Mouse (Mus musculus): ENCODE measurements around the gene Anp32b. TPM values are rescaled to one million over a fixed set of nuclear protein-coding genes. Genes with fewer than 3 reads are reported as not detected.
A peak's percentile ranks its signal among the peaks of the same experiment; 100 is the strongest.

The Anp32b gene
- polyA plus RNA-seq, 1 experiment from 2014 or later = 262 TPM

- no peaks in the 10 kb centered on the region for H3K9me3 ChIP-seq
- H3K4me3 ChIP-seq (replicated peaks) = no peak overlapping the region
- H3K27ac ChIP-seq = no peak overlapping the region
- no peaks in the 10 kb centered on the region for H3K27me3 ChIP-seq (replicated peaks)
- peaks cover 14% of the 10 kb centered on the region for H3K36me3 ChIP-seq
- peaks cover 18% of the 10 kb centered on the region for H3K4me1 ChIP-seq (replicated peaks)
- ATAC-seq = no peak
- no peak overlapping the region for H3K9ac ChIP-seq
- 81% methylated on average over 4 of the region's 4 CpGs for WGBS
- H3K4me2 ChIP-seq (replicated peaks) = no peak overlapping the region
These were observed 6.1 kb downstream of the Anp32b start for GRCm38 (mm10) chr4:46456762-46457161.

- no peak overlapping the region for H3K4me3 ChIP-seq (replicated peaks)
- H3K27ac ChIP-seq = no peak overlapping the region
- H3K9ac ChIP-seq = no peak overlapping the region
- no peak overlapping the region for H3K4me2 ChIP-seq (replicated peaks)
- 91% methylated on average over 3 of the region's 3 CpGs for WGBS
- no peaks in the 10 kb centered on the region for H3K27me3 ChIP-seq (replicated peaks)
- peaks cover 15% of the 10 kb centered on the region for H3K36me3 ChIP-seq
- peaks cover 18% of the 10 kb centered on the region for H3K4me1 ChIP-seq (replicated peaks)
- no peaks in the 10 kb centered on the region for H3K9me3 ChIP-seq
- ATAC-seq = no peak
These were observed 6.5 kb downstream of the Anp32b start for GRCm38 (mm10) chr4:46457186-46457585.

GRCm38 (mm10) chr4:46458411-46458810 lies 7.7 kb downstream of the Anp32b start:
- WGBS = 88% methylated on average over 2 of the region's 2 CpGs
- Histone ChIP-seq H3K27me3 (replicated peaks) (no peaks in the 10 kb centered on the region), H3K4me1 (replicated peaks) (peaks cover 16% of the 10 kb centered on the region), H3K9me3 (no peaks in the 10 kb centered on the region), H3K4me2 (replicated peaks) (no peak overlapping the region), H3K4me3 (replicated peaks) (no peak overlapping the region), H3K27ac (no peak overlapping the region), H3K36me3 (peaks cover 22% of the 10 kb centered on the region), H3K9ac (no peak overlapping the region)
- ATAC-seq = no peak

- H3K36me3 ChIP-seq = peaks cover 49% of the 10 kb centered on the region
These were observed 12.6 kb downstream of the Anp32b start for GRCm38 (mm10) chr4:46463130-46463830.

GRCm38 (mm10) chr4:46465740-46466139 lies 15.0 kb downstream of the Anp32b start:
- WGBS = 89% methylated on average over 3 of the region's 3 CpGs
- H3K36me3 ChIP-seq = peaks cover 62% of the 10 kb centered on the region

More at GRCm38 (mm10) chr4:46463130-46463830, 12.6 kb downstream of the Anp32b start:
- WGBS = 84% methylated on average over 7 of the region's 7 CpGs
- no peak overlapping the region for H3K4me2 ChIP-seq (replicated peaks)
- H3K27me3 ChIP-seq (replicated peaks) = no peaks in the 10 kb centered on the region
- H3K9me3 ChIP-seq = no peaks in the 10 kb centered on the region
- peak; percentile 67; the same call in 1 of the 2 replicates for ATAC-seq
- H3K27ac ChIP-seq = no peak overlapping the region
- H3K4me3 ChIP-seq (replicated peaks) = no peak overlapping the region
- H3K9ac ChIP-seq = no peak overlapping the region
- no peaks in the 10 kb centered on the region for H3K4me1 ChIP-seq (replicated peaks)

GRCm38 (mm10) chr4:46475101-46475500 lies 24.4 kb downstream of the Anp32b start:
- no peak overlapping the region for H3K4me2 ChIP-seq (replicated peaks)
- no peak overlapping the region for H3K9ac ChIP-seq
- H3K4me3 ChIP-seq (replicated peaks) = no peak overlapping the region
- H3K27ac ChIP-seq = no peak overlapping the region
- no peaks in the 10 kb centered on the region for H3K9me3 ChIP-seq
- 93% methylated on average over 5 of the region's 5 CpGs for WGBS
- no peak for ATAC-seq
- H3K4me1 ChIP-seq (replicated peaks) = no peaks in the 10 kb centered on the region
- peaks cover 40% of the 10 kb centered on the region for H3K36me3 ChIP-seq
- no peaks in the 10 kb centered on the region for H3K27me3 ChIP-seq (replicated peaks)

More at GRCm38 (mm10) chr4:46465740-46466139, 15.0 kb downstream of the Anp32b start:
- no peaks in the 10 kb centered on the region for H3K4me1 ChIP-seq (replicated peaks)
- no peak overlapping the region for H3K27ac ChIP-seq
- no peak overlapping the region for H3K4me2 ChIP-seq (replicated peaks)
- no peak overlapping the region for H3K4me3 ChIP-seq (replicated peaks)
- H3K27me3 ChIP-seq (replicated peaks) = no peaks in the 10 kb centered on the region
- no peak overlapping the region for H3K9ac ChIP-seq
- ATAC-seq = no peak
- no peaks in the 10 kb centered on the region for H3K9me3 ChIP-seq

GRCm38 (mm10) chr4:46479081-46479480 lies 28.4 kb downstream of the Anp32b start:
- no peak for ATAC-seq
- H3K4me3 ChIP-seq (replicated peaks) = no peak overlapping the region
- H3K27me3 ChIP-seq (replicated peaks) = no peaks in the 10 kb centered on the region
- H3K4me2 ChIP-seq (replicated peaks) = no peak overlapping the region
- H3K27ac ChIP-seq = no peak overlapping the region
- peaks cover 11% of the 10 kb centered on the region for H3K36me3 ChIP-seq
- no peaks in the 10 kb centered on the region for H3K4me1 ChIP-seq (replicated peaks)
- 96% methylated on average over 2 of the region's 2 CpGs for WGBS
- H3K9ac ChIP-seq = no peak overlapping the region
- H3K9me3 ChIP-seq = no peaks in the 10 kb centered on the region

- 39% methylated on average over 14 of the region's 14 CpGs for WGBS
- Histone ChIP-seq H3K4me2 (replicated peaks) (no peak overlapping the region), H3K27ac (no peak overlapping the region), H3K4me1 (replicated peaks) (peaks cover 9% of the 10 kb centered on the region; the same call in 1 of the 2 replicates), H3K4me3 (replicated peaks) (no peak overlapping the region), H3K9ac (no peak overlapping the region), H3K9me3 (no peaks in the 10 kb centered on the region), H3K27me3 (replicated peaks) (no peaks in the 10 kb centered on the region), H3K36me3 (no peaks in the 10 kb centered on the region)
- ATAC-seq = no peak
These were observed 35.2 kb downstream of the Anp32b start for GRCm38 (mm10) chr4:46485696-46486417.

- WGBS = 97% methylated on average over 5 of the region's 5 CpGs
- H3K27ac ChIP-seq = no peak overlapping the region
- no peaks in the 10 kb centered on the region for H3K27me3 ChIP-seq (replicated peaks)
- H3K36me3 ChIP-seq = no peaks in the 10 kb centered on the region
- H3K4me1 ChIP-seq (replicated peaks) = peaks cover 9% of the 10 kb centered on the region; the same call in 1 of the 2 replicates
- no peak overlapping the region for H3K4me2 ChIP-seq (replicated peaks)
- no peak overlapping the region for H3K9ac ChIP-seq
- H3K4me3 ChIP-seq (replicated peaks) = no peak overlapping the region
- no peak for ATAC-seq
- H3K9me3 ChIP-seq = no peaks in the 10 kb centered on the region
These were observed 36.6 kb downstream of the Anp32b start for GRCm38 (mm10) chr4:46487348-46487747.

GRCm38 (mm10) chr4:46489028-46489925 lies 38.6 kb downstream of the Anp32b start, which contains the start of gene Nans:
Gene Nans (plus strand): TSS chr4:46489248.
- peak; percentile 99 for ATAC-seq
- Histone ChIP-seq H3K27ac (peak within 1 kb of the TSS; percentile 74), H3K36me3 (peaks cover 16% of the 10 kb centered on the region), H3K4me3 (replicated peaks) (peak within 1 kb of the TSS; percentile 89), H3K4me2 (replicated peaks) (peak within 1 kb of the TSS; percentile 62), H3K27me3 (replicated peaks) (no peaks in the 10 kb centered on the region), H3K9me3 (no peaks in the 10 kb centered on the region), H3K9ac (peak within 1 kb of the TSS; percentile 86), H3K4me1 (replicated peaks) (peaks cover 9% of the 10 kb centered on the region; the same call in 1 of the 2 replicates)
- WGBS = under 1% methylated on average over 58 of the region's 58 CpGs

- WGBS = 95% methylated on average over 6 of the region's 6 CpGs
- H3K27me3 ChIP-seq (replicated peaks) = no peaks in the 10 kb centered on the region
- peaks cover 16% of the 10 kb centered on the region for H3K36me3 ChIP-seq
- ATAC-seq = no peak
- no peak overlapping the region for H3K9ac ChIP-seq
- H3K4me3 ChIP-seq (replicated peaks) = no peak overlapping the region
- no peak overlapping the region for H3K27ac ChIP-seq
- H3K4me1 ChIP-seq (replicated peaks) = peaks cover 7% of the 10 kb centered on the region; the same call in 1 of the 2 replicates
- H3K9me3 ChIP-seq = no peaks in the 10 kb centered on the region
- no peak overlapping the region for H3K4me2 ChIP-seq (replicated peaks)
These were observed 42.4 kb downstream of the Anp32b start for GRCm38 (mm10) chr4:46493071-46493470.

- no peaks in the 10 kb centered on the region for H3K27me3 ChIP-seq (replicated peaks)
- H3K27ac ChIP-seq = peak overlapping the region; percentile 75
- ATAC-seq = peak; percentile 82
- H3K9ac ChIP-seq = no peak overlapping the region; the same call in 1 of the 2 replicates
- peaks cover 3% of the 10 kb centered on the region; the same call in 1 of the 2 replicates for H3K4me1 ChIP-seq (replicated peaks)
- no peak overlapping the region for H3K4me3 ChIP-seq (replicated peaks)
- no peaks in the 10 kb centered on the region for H3K9me3 ChIP-seq
- 64% methylated on average over 12 of the region's 12 CpGs for WGBS
- peaks cover 30% of the 10 kb centered on the region for H3K36me3 ChIP-seq
- H3K4me2 ChIP-seq (replicated peaks) = 0 out of 2 replicates have a peak overlapping the region, but pooled peaks have one; percentile 6
These were observed 44.8 kb downstream of the Anp32b start for GRCm38 (mm10) chr4:46495543-46495942.

Measured in intestine, embryonic 15.5 days (tissue).